Mouse (Mus musculus) ES-Bruce4 (cell line): Measurements from ENCODE around the gene Ubap2l. TPM values are rescaled to one million over a fixed set of nuclear protein-coding genes. Genes with fewer than 3 reads are reported as not detected.

Experiments
- H3K27ac ChIP-seq: 2 replicates; pipeline ENCODE4 v1.5.1; 2012; ENCODE audit warnings: low read length, inconsistent platforms; ENCODE audit not compliant: insufficient read depth
- H3K27me3 ChIP-seq: 2 replicates; pipeline ENCODE4 v1.6.1; 2012; ENCODE audit warnings: mild to moderate bottlenecking, low read length, inconsistent platforms; ENCODE audit not compliant: control insufficient read depth, poor library complexity, insufficient read depth, severe bottlenecking
- H3K36me3 ChIP-seq: 2 replicates; pipeline ENCODE4 v1.6.1; 2012; ENCODE audit warnings: inconsistent platforms, mild to moderate bottlenecking, low read length, moderate library complexity; ENCODE audit not compliant: control insufficient read depth, poor library complexity, insufficient read depth, severe bottlenecking
- H3K4me1 ChIP-seq: one replicate; pipeline ENCODE4 v1.8.1; 2011; ENCODE audit warnings: low read length; ENCODE audit not compliant: control insufficient read depth, insufficient read depth
- H3K4me3 ChIP-seq: 2 replicates; pipeline ENCODE4 v1.5.1; 2011; ENCODE audit warnings: low read depth, mild to moderate bottlenecking, low read length
- H3K9ac ChIP-seq: 2 replicates; pipeline ENCODE4 v1.6.1; 2012; ENCODE audit warnings: low read depth, mild to moderate bottlenecking, inconsistent platforms; ENCODE audit not compliant: poor library complexity, severe bottlenecking
- H3K9me3 ChIP-seq: replicated peaks from 2 replicates; pipeline ENCODE4 v1.6.1; 2012; ENCODE audit warnings: mild to moderate bottlenecking, low read length, inconsistent platforms; ENCODE audit not compliant: control insufficient read depth, poor library complexity, insufficient read depth, severe bottlenecking
- CTCF ChIP-seq: IDR thresholded peaks from one replicate; pipeline ENCODE4 v1.8.1; 2011; ENCODE audit warnings: low read depth, low read length
- EP300 ChIP-seq: IDR thresholded peaks from 2 replicates; pipeline ENCODE4 v1.6.1; 2011; ENCODE audit warnings: low read depth, low read length; ENCODE audit not compliant: insufficient read depth
- POLR2A ChIP-seq: IDR thresholded peaks from one replicate; pipeline ENCODE4 v1.8.1; 2011; ENCODE audit warnings: low read length; ENCODE audit not compliant: insufficient read depth
- polyA plus RNA-seq: library from polyadenylated mRNA; stranded (reverse); fragments of >200 nt; gene quantifications from 2 replicates; pipeline ENCODE4 v1.2.4, GENCODE M21; 2011; ENCODE audit warnings: low read depth; ENCODE audit not compliant: missing spikeins, insufficient read depth, insufficient read length

Ubap2l gene
- polyA plus RNA-seq, 1 experiment, result 432 TPM

GRCm38 (mm10) chr3:89962751-89963220 lies 89.6 kb downstream of the Ubap2l start:
- Histone ChIP-seq H3K27me3 (no peaks in the 10 kb centered on the region), H3K27ac (no peak overlapping the region), H3K4me1 (peaks cover 3% of the 10 kb centered on the region), H3K36me3 (no peaks in the 10 kb centered on the region), H3K4me3 (peak overlapping the region; percentile 99), H3K9me3 (no peaks in the 10 kb centered on the region), H3K9ac (peak overlapping the region; percentile 81)
- no peak for TF ChIP-seq CTCF
- TF ChIP-seq POLR2A, result no peak
- no peak for TF ChIP-seq EP300

DNA sequence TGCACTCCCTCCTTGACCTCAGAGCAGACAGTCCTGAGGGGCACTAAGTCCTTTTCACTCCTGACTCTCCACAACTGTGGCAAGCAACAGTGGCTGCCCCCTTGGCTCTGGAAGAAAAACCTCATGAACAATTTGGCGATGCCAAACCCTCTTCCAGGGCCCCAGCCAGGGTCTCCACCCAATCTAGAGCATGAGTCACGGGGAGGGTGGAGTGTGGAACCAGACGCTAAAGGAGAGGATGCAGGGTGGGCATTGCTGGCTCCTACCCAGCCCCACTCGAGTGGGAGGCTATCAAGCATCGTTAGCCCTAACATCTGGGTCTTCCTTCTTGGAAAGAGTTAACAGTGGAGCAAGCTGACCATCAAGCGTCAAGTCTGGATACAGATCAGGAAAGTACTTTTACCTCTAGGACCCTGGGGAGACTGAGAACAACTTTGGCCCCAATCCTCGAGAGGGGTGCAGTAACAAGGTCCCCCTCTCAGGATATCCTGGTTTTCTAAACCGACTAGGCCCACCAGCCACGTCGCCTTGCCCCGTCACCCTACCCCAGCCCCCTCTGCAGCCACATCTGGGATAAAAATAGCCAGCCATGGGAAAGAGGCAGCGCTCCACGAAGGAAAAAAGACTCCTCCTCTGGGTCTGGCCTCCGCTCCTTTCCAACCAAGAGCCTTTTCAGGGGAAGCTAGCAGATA lies 90.2 kb downstream of the Ubap2l start:
- TF ChIP-seq POLR2A, result no peak
- no peak for TF ChIP-seq CTCF
- TF ChIP-seq EP300, result no peak
- Histone ChIP-seq H3K9me3 (no peaks in the 10 kb centered on the region), H3K27me3 (no peaks in the 10 kb centered on the region), H3K36me3 (no peaks in the 10 kb centered on the region), H3K9ac (peak overlapping the region; percentile 81), H3K4me3 (peak overlapping the region; percentile 99), H3K4me1 (peaks cover 3% of the 10 kb centered on the region), H3K27ac (no peak overlapping the region)

GRCm38 (mm10) chr3:89961436-89961835 lies 91.0 kb downstream of the Ubap2l start:
- TF ChIP-seq EP300, result no peak
- TF ChIP-seq POLR2A, result no peak
- no peak for TF ChIP-seq CTCF
- no peaks in the 10 kb centered on the region for H3K27me3 ChIP-seq
- H3K9me3 ChIP-seq, result no peaks in the 10 kb centered on the region
- H3K4me1 ChIP-seq, result peaks cover 3% of the 10 kb centered on the region
- H3K4me3 ChIP-seq, result no peak overlapping the region
- H3K27ac ChIP-seq, result no peak overlapping the region
- H3K36me3 ChIP-seq, result no peaks in the 10 kb centered on the region
- no peak overlapping the region for H3K9ac ChIP-seq

- Histone ChIP-seq H3K36me3 (no peaks in the 10 kb centered on the region; the same call in 1 of the 2 replicates), H3K9ac (peak overlapping the region; percentile 53; the same call in 1 of the 2 replicates), H3K4me1 (peaks cover 3% of the 10 kb centered on the region), H3K4me3 (peak overlapping the region; percentile 57), H3K27ac (no peak overlapping the region), H3K9me3 (no peaks in the 10 kb centered on the region), H3K27me3 (no peaks in the 10 kb centered on the region)
- TF ChIP-seq CTCF (no peak), EP300 (no peak), POLR2A (no peak)
Observed at GRCm38 (mm10) chr3:89960469-89960868, 92.0 kb downstream of the Ubap2l start.

DNA sequence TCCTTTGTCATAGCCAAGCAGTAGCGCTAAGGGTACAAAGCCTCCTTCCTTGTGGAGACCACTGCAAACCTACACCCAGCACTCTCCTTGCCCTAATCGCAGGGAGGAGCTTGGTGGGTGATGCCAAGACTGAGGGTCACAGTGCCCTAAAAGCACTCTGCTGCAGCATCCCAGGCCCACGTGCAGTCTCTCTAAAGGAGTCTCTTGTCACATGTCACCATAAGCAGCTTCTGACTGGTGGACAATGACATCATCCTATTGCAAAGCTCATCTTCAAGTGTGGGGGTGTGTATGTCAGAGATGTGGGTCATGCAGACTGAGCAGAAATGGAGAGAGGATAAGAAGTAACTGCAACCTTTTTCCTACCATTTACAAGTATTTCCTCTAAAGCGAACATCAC lies 93.0 kb downstream of the Ubap2l start:
- H3K27ac ChIP-seq, result no peak overlapping the region
- H3K9ac ChIP-seq, result no peak overlapping the region
- no peaks in the 10 kb centered on the region for H3K27me3 ChIP-seq
- no peaks in the 10 kb centered on the region; the same call in 1 of the 2 replicates for H3K36me3 ChIP-seq
- TF ChIP-seq POLR2A (no peak), EP300 (no peak), CTCF (no peak)
- H3K9me3 ChIP-seq, result no peaks in the 10 kb centered on the region
- peaks cover 3% of the 10 kb centered on the region for H3K4me1 ChIP-seq
- no peak overlapping the region for H3K4me3 ChIP-seq

DNA sequence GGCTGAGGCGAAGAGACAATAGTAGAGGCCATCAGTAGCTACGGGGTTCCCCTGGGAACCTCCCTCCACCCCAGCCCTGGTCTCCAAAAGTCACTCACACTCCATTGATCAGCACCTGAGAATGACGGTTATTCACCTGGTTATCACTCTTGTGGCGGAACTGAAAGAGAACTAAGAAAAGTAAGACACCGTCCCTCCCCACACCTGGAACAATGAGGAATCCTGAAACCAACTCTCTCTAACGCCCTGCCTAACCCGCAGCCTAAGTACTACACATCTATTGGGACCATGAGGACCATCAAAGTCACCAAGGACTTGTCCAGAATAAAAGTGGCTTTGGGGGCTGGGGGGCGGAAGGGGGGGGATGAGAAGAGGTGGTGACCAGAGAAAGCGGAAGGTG lies 94.5 kb downstream of the Ubap2l start:
- no peaks in the 10 kb centered on the region; the same call in 1 of the 2 replicates for H3K36me3 ChIP-seq
- no peak for TF ChIP-seq CTCF
- no peak for TF ChIP-seq EP300
- no peak for TF ChIP-seq POLR2A
- no peak overlapping the region for H3K9ac ChIP-seq
- no peak overlapping the region for H3K4me3 ChIP-seq
- H3K9me3 ChIP-seq, result no peaks in the 10 kb centered on the region
- no peaks in the 10 kb centered on the region for H3K27me3 ChIP-seq
- H3K4me1 ChIP-seq, result peaks cover 3% of the 10 kb centered on the region
- no peak overlapping the region for H3K27ac ChIP-seq
